Mouse (Mus musculus): Measurements from ENCODE around the gene Adam8. TPM values are rescaled to one million over a fixed set of nuclear protein-coding genes. Genes with fewer than 3 reads are reported as not detected.

Adam8 gene
- total RNA-seq, 4 experiments from 2014 or later, result 1.8 to 5.9 (median 4.4) TPM

DNA sequence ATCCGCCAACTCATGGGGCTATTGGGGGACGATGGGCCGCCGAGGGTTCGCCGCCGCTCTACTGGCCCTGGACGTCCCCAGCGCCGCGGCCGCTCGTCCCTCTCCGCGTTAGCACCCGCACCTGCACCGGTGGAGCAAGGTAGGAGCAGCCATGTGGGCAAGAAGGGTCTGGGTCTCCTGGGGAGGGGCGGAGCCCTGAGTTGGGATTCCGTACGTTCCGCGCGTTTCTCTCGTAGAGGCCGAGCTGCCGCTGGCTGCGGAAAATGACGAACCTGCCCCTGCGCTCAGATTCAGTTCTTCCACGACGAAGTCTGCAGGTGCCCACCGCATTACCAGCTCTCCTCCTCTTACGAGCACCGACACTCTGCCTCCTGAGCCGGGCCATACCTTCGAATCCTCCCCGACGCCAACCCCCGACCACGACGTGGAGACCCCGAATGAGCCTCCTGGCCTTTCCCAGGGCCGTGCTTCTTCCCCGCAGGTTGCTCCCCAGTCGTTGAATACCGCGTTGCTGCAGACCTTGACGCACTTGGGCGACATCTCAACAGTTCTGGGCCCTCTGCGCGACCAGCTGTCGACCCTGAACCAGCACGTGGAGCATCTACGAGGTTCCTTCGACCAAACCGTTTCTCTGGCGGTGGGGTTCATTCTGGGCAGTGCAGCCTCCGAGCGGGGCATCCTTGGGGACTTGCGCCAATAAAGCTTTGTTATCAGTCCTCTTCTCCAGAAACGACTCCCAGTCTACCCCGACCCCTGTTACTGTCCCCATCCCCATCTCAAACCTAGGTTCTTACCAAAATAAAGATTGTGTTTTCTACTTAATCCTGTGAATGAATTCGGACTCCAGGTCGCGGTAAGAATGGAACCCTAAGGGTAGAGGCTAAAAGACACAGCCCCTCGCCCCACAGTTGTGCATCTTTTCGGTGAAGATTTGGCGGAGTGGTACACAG is 47.8 kb downstream of the Adam8 start:
- DNase-seq, result no peak

GRCm38 (mm10) chr7:139943674-139944281 is 48.6 kb downstream of the Adam8 start, which contains the start of gene Utf1:
Gene Utf1 (plus strand): TSS chr7:139943789.
- no peak for DNase-seq

GRCm38 (mm10) chr7:139940476-139941209 is 51.7 kb downstream of the Adam8 start:
- no peak for DNase-seq

DNA sequence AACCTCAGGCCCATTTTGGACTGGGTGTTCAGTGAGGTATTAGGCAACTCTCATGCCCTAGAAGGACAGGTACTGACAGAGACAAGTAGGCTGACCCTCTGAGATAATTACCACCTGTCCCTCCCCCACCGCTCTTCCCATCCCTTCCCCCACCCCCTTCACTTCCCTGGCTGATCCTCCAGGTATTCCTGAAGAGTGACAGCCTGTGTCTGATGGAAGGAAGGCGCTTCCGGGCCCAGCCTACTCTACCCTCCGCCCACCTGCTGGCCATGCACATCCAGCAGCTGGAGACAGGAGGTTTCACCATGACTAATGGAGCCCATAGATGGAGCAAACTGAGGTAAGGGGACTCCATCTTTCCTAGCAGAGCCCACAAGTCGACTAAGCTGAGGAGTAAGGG is 54.6 kb downstream of the Adam8 start:
- no peak for DNase-seq

DNA sequence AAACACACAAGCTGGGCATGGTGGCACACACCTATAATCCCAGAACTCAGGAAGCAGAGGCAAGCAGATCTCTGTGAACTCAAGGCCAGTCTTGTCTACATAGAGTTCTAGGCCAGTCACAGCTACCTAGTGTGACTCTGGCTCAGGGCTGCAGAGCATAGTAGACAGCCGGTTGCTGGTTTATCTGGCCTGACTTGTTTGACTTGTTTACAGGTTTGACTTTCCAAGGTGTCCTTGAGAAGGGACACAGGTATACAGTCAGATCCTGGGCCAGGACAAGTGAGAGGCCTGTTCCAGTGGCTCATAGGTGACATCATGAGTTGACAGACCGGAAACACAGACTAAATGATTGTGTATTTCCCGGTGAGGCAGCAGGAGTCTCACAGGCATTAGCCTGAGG is 55.2 kb downstream of the Adam8 start:
- DNase-seq, result no peak

- DNase-seq, result no peak
Measured at GRCm38 (mm10) chr7:139936705-139937104, 55.7 kb downstream of the Adam8 start.

- DNase-seq, result no peak
Measured at GRCm38 (mm10) chr7:139930732-139931131, 61.6 kb downstream of the Adam8 start.

Small RNA genes lying within 50 kb of the gene (microRNA-seq; reads per million reads assigned to microRNA genes)
- gene Mir202, result 22.6 to 23.0 reads per million in 2 experiments
- gene Mir7062, result 0.34 to 0.88 reads per million in 2 experiments
- gene mmu-mir-7686, result 0 to 0.17 reads per million in 2 experiments

Other genes starting within 250 kb of the Adam8 start
- gene Adgra1, start 158.4 kb downstream of the Adam8 start, total RNA-seq (2022), result 1 to 10 TPM; 4.1 to 5.7 (median 5.1) TPM
- gene Kndc1, start 97.9 kb downstream of the Adam8 start, total RNA-seq (2022), result 1 to 10 TPM in 3 of 4 experiments, under 1 TPM in 1; 0.93 to 3.0 (median 2.4) TPM
- not detected for gene Utf1, start 48.8 kb downstream of the Adam8 start, total RNA-seq (2022)
- gene 6430531B16Rik, start 13.8 kb downstream of the Adam8 start, total RNA-seq (2022), result 1 to 10 TPM in 1 of 4 experiments, under 1 TPM in 2, not detected in 1; 0.31 to 1.1 (median 0.83) TPM
- 10 to 100 TPM; 21.8 to 30.7 (median 26.7) TPM for gene Zfp511, start 43.8 kb upstream of the Adam8 start, total RNA-seq (2022)
- 10 to 100 TPM; 24.2 to 35.8 (median 32.2) TPM for gene Tubgcp2, start 44.1 kb upstream of the Adam8 start, total RNA-seq (2022)
- not detected for gene Msx3, start 56.5 kb upstream of the Adam8 start, total RNA-seq (2022)
- gene Caly, start 90.0 kb upstream of the Adam8 start, total RNA-seq (2022), result 10 to 100 TPM in 2 of 4 experiments, 1 to 10 TPM in 2; 5.8 to 13.8 (median 11.0) TPM
- gene Prap1, start 100.8 kb upstream of the Adam8 start, total RNA-seq (2022), result not detected
- gene Fuom, start 109.9 kb upstream of the Adam8 start, total RNA-seq (2022), result 10 to 100 TPM; 36.0 to 65.5 (median 43.9) TPM
- 10 to 100 TPM in 3 of 4 experiments, 1 to 10 TPM in 1; 9.6 to 19.7 (median 13.8) TPM for gene Paox, start 123.2 kb upstream of the Adam8 start, total RNA-seq (2022)
- gene Echs1, start 123.9 kb upstream of the Adam8 start, total RNA-seq (2022), result 100 to 1,000 TPM; 229 to 495 (median 382) TPM
- 10 to 100 TPM; 30.1 to 32.7 (median 31.3) TPM for gene Mtg1, start 145.0 kb upstream of the Adam8 start, total RNA-seq (2022)
- 1 to 10 TPM; 1.0 to 1.4 (median 1.2) TPM for gene Sprn, start 162.3 kb upstream of the Adam8 start, total RNA-seq (2022)
- gene Olfr522, start 172.2 kb upstream of the Adam8 start, total RNA-seq (2022), result not detected
- gene Olfr523, start 180.7 kb upstream of the Adam8 start, total RNA-seq (2022), result not detected
- not detected for gene Olfr524, start 213.4 kb upstream of the Adam8 start, total RNA-seq (2022)
- not detected for gene Cd163l1, start 225.7 kb upstream of the Adam8 start, total RNA-seq (2022)